Mouse (Mus musculus) kidney, adult 2 months (tissue): ENCODE results near the gene Marveld1.

Experiments
- CTCF ChIP-seq: fragments of 200-500 bp; conservative IDR thresholded peaks from 2 replicates; pipeline ENCODE4 v1.5.1; 2011; ENCODE audit warnings: low read depth, mild to moderate bottlenecking, control low read depth, low read length, moderate library complexity, mixed read lengths; ENCODE audit not compliant: insufficient read depth, insufficient read length
- POLR2A ChIP-seq: fragments of 200-500 bp; IDR thresholded peaks from one replicate; pipeline ENCODE4 v1.6.1; 2011; ENCODE audit warnings: low read depth, low read length, control low read depth

- TF ChIP-seq CTCF = no peak
- TF ChIP-seq POLR2A = no peak
Measured at GRCm38 (mm10) chr19:42099406-42099805, 47.8 kb upstream of the Marveld1 start.
